Mouse (Mus musculus) myocyte (in vitro differentiated cells): ENCODE results near the gene Ubxn2a.

Source experiments
- E2F4 ChIP-seq: IDR thresholded peaks from one replicate; pipeline ENCODE4 v1.6.1; 2011; ENCODE audit warnings: mild to moderate bottlenecking, control low read depth, moderate library complexity; ENCODE audit not compliant: insufficient read depth
- MAX ChIP-seq: IDR thresholded peaks from one replicate; pipeline ENCODE4 v1.6.1; 2011; ENCODE audit warnings: low read depth, mild to moderate bottlenecking, control low read depth
- MYOD1 ChIP-seq, 3 experiments: IDR thresholded peaks; one replicate each; pipeline ENCODE4 v1.6.1; 2011; ENCODE audit warnings: control low read depth in 2 of 3, low read depth in 2 of 3, mild to moderate bottlenecking in 2 of 3, moderate library complexity in 1 of 3; ENCODE audit not compliant: insufficient read length in 2 of 3, control insufficient read depth in 1 of 3
- MYOG ChIP-seq, 3 experiments: IDR thresholded peaks; one replicate each; pipeline ENCODE4 v1.6.1; 2011; ENCODE audit warnings: control low read depth in 2 of 3, low read depth in 2 of 3, mild to moderate bottlenecking in 2 of 3; ENCODE audit not compliant: insufficient read length in 2 of 3, control insufficient read depth in 1 of 3, insufficient read depth in 1 of 3
- POLR2A ChIP-seq: IDR thresholded peaks from one replicate; pipeline ENCODE4 v1.6.1; 2011; ENCODE audit warnings: low read depth, mild to moderate bottlenecking, control low read depth, moderate library complexity; ENCODE audit not compliant: insufficient read length
- POLR2AphosphoS2 ChIP-seq: IDR thresholded peaks from one replicate; pipeline ENCODE4 v1.6.1; 2011; ENCODE audit warnings: low read depth, control low read depth; ENCODE audit not compliant: insufficient read length
- SRF ChIP-seq: IDR thresholded peaks from one replicate; pipeline ENCODE4 v1.6.1; 2011; ENCODE audit warnings: low read depth; ENCODE audit not compliant: control insufficient read depth, insufficient read length
- TCF12 ChIP-seq: IDR thresholded peaks from one replicate; pipeline ENCODE4 v1.6.1; 2011; ENCODE audit warnings: mild to moderate bottlenecking, control low read depth; ENCODE audit not compliant: poor library complexity, insufficient read depth, severe bottlenecking
- TCF3 ChIP-seq: IDR thresholded peaks from one replicate; pipeline ENCODE4 v1.6.1; 2011; ENCODE audit warnings: low read depth, control low read depth; ENCODE audit not compliant: insufficient read length
- USF1 ChIP-seq: IDR thresholded peaks from one replicate; pipeline ENCODE4 v1.6.1; 2011; ENCODE audit warnings: low read depth, mild to moderate bottlenecking, control low read depth, moderate library complexity

DNA sequence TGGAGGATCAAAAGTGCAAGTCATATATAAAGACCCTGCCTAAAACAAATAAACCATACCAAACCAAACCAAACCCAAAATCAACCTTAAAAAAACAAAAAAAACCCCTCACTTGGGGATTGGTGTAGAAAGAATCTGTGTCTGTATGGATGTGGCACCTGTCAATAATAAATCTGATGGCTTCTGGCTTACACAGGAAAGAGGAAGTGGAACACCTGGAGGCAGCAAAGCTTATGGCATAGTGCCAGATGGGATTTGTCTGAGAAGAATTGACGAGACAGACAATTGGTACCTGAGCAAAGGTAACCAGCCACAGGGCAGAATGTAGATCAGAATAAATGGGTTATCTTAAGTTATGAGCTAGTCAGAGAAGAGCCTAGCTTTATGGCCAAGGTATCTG is 22.4 kb downstream of the Ubxn2a start:
- TF ChIP-seq POLR2AphosphoS2 = no peak
- no peak for TF ChIP-seq SRF
- TF ChIP-seq POLR2A = no peak
- TF ChIP-seq MYOG (IDR thresholded peaks at IDR 0.05; ENCODE audit: control insufficient read depth in 1 of 3, insufficient read depth in 1 of 3, insufficient read length in 2 of 3, low read depth in 2 of 3) = no peak
- no peak for TF ChIP-seq TCF3
- TF ChIP-seq USF1 = no peak
- no peak for TF ChIP-seq MAX
- TF ChIP-seq TCF12 = no peak
- TF ChIP-seq E2F4 = no peak
- TF ChIP-seq MYOD1 (IDR thresholded peaks at IDR 0.05; ENCODE audit: control insufficient read depth in 1 of 3, insufficient read length in 2 of 3, low read depth in 2 of 3) = no peak
